Mouse (Mus musculus) monocyte, adult 2 months (primary cell): ENCODE results near the gene 4930451I11Rik.

Experiments
- DNase-seq, 2 experiments: peaks; one replicate each; pipeline ENCODE4 v3.0.0; 2022; ENCODE audit warnings: low spot score in 2 of 2, low read depth in 1 of 2

Gene 4930451I11Rik

GRCm38 (mm10) chr7:126843276-126843675 lies 11.8 kb upstream of the 4930451I11Rik start:
- no peak for DNase-seq

- no peak for DNase-seq
Measured at GRCm38 (mm10) chr7:126833294-126833693, 1.9 kb upstream of the 4930451I11Rik start.

GRCm38 (mm10) chr7:126832036-126832598 lies 678 bp upstream of the 4930451I11Rik start:
- peak; percentile 35 to 55 for DNase-seq

GRCm38 (mm10) chr7:126825952-126826351 lies 5.5 kb downstream of the 4930451I11Rik start:
- no peak for DNase-seq

- DNase-seq, result no peak
Measured at GRCm38 (mm10) chr7:126825403-126825802, 6.0 kb downstream of the 4930451I11Rik start.

GRCm38 (mm10) chr7:126823940-126824339 lies 7.5 kb downstream of the 4930451I11Rik start:
- DNase-seq, result no peak

- DNase-seq, result no peak
Measured at GRCm38 (mm10) chr7:126823202-126823711, 8.2 kb downstream of the 4930451I11Rik start.

GRCm38 (mm10) chr7:126822741-126823140 lies 8.7 kb downstream of the 4930451I11Rik start:
- DNase-seq, result no peak

GRCm38 (mm10) chr7:126821835-126822511 lies 9.5 kb downstream of the 4930451I11Rik start:
- DNase-seq, result peak; percentile 33 to 69

- no peak for DNase-seq
Measured at GRCm38 (mm10) chr7:126818818-126819217, 12.6 kb downstream of the 4930451I11Rik start.

GRCm38 (mm10) chr7:126817595-126817994 lies 13.8 kb downstream of the 4930451I11Rik start:
- DNase-seq, result no peak

- DNase-seq, result no peak
Measured at GRCm38 (mm10) chr7:126816494-126816893, 14.9 kb downstream of the 4930451I11Rik start.

GRCm38 (mm10) chr7:126815726-126816222 lies 15.7 kb downstream of the 4930451I11Rik start:
- DNase-seq, result no peak

- no peak for DNase-seq
Measured at GRCm38 (mm10) chr7:126809723-126810369, 21.6 kb downstream of the 4930451I11Rik start.

GRCm38 (mm10) chr7:126808703-126809455 lies 22.6 kb downstream of the 4930451I11Rik start:
- DNase-seq, result no peak

GRCm38 (mm10) chr7:126807405-126807804 lies 24.0 kb downstream of the 4930451I11Rik start:
- no peak for DNase-seq

GRCm38 (mm10) chr7:126806956-126807355 lies 24.5 kb downstream of the 4930451I11Rik start:
- no peak for DNase-seq

GRCm38 (mm10) chr7:126803751-126804150 lies 27.7 kb downstream of the 4930451I11Rik start:
- no peak for DNase-seq

- no peak for DNase-seq
Measured at GRCm38 (mm10) chr7:126803181-126803580, 28.3 kb downstream of the 4930451I11Rik start.

GRCm38 (mm10) chr7:126802134-126802889 lies 29.1 kb downstream of the 4930451I11Rik start:
- no peak for DNase-seq
